Mouse (Mus musculus) layer of hippocampus, postnatal 10 days (tissue): ENCODE measurements around the gene Gsk3a. TPM values are rescaled to one million over a fixed set of nuclear protein-coding genes. Genes with fewer than 3 reads are reported as not detected.

Source experiments
- DNase-seq, 2 experiments: peaks; one replicate each; pipeline ENCODE4 v3.0.0; 2021; ENCODE audit warnings: low spot score in 2 of 2
- total RNA-seq, 2 experiments: library from RNA; stranded (reverse); gene quantifications; 2 replicates each; pipeline ENCODE4 v1.2.3; 2021

Gene Gsk3a
- total RNA-seq, 2 experiments from 2014 or later = 162 to 187 TPM

DNA sequence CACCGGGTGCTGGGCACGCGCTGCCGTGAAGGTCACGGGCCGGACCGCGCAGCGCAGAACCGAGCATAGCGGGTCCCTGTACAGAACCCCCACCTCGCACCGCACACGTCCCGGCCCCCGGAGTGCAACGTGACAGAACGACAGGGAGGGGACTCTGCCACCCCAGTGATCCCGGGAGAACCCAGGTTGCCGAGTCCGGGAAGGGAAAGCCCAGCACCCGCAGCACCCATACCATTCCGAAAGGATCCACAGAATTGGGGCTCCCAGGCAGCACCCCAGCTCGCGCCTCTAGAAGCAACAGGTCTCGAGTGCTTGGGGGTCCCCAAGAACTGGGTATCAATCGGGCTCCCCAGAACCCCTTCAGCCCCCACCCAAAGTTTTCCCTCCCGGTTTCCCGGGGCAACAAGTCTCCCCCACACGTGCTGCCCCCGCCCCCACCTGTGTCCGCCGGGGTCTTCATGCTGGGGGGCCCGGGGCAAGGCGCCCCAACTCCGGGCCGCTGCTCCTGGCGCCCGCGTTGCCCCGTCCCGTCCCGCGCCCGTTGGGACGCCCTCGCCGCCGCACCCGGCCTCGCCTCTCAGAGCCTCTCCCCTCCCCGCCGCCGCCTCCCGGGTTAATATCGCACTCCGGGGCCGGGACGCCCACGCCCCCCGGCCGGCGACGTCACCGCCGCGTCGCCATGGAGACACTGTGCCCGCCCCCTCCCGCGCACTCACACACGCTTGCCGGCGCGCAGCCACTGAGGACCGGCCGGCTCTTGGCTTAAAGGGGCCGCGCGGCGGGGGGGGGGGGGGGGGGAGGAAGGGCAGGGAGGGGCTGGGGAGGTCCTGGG lies 12.7 kb upstream of the Gsk3a start, which contains the start of gene Erf:
Gene Erf, minus strand, starts transcription at position 621 of the 832 bp plus-strand sequence.
- peak; percentile 95 to 97 for DNase-seq

- DNase-seq = peak; percentile 75 to 79
These were observed 11.9 kb upstream of the Gsk3a start for GRCm38 (mm10) chr7:25249314-25250140.

- DNase-seq = no peak
These were observed 11.2 kb upstream of the Gsk3a start for GRCm38 (mm10) chr7:25248846-25249313.

DNA sequence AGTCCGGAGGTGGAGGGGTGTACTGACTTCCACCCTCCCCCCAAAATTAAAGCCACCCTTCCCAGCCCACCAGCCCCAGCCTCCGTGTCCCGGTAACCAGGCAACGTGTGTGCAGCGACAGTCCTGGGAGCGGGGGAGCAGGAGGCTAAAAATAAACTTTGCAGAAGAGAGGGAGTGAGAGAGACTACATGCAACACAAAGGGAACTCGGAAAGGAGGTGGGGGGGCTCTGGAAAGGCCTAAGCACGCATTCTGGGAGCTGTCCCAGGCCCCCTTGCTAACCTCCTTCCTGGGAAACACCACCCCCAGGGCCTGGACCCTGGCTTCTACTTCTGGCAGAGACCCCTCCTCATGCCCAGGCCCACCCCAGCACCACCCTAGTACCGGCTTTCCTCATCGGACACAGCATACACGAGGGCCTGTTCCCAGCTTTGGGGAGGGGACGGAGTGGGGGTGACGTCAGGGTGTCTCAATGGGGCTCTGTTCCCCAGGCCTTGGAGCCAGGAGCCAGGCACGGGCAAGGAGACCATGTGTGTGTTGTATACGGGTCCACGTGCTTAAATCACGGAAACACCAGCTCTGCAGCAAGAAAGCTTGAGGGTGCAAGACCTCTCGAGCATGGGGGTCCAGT lies 10.5 kb upstream of the Gsk3a start:
- peak; percentile 78 to 81 for DNase-seq

GRCm38 (mm10) chr7:25247498-25247897 lies 9.8 kb upstream of the Gsk3a start:
- peak in 1 of 2 experiments; percentile 32 for DNase-seq

GRCm38 (mm10) chr7:25246759-25247137 lies 9.1 kb upstream of the Gsk3a start:
- DNase-seq = no peak

DNA sequence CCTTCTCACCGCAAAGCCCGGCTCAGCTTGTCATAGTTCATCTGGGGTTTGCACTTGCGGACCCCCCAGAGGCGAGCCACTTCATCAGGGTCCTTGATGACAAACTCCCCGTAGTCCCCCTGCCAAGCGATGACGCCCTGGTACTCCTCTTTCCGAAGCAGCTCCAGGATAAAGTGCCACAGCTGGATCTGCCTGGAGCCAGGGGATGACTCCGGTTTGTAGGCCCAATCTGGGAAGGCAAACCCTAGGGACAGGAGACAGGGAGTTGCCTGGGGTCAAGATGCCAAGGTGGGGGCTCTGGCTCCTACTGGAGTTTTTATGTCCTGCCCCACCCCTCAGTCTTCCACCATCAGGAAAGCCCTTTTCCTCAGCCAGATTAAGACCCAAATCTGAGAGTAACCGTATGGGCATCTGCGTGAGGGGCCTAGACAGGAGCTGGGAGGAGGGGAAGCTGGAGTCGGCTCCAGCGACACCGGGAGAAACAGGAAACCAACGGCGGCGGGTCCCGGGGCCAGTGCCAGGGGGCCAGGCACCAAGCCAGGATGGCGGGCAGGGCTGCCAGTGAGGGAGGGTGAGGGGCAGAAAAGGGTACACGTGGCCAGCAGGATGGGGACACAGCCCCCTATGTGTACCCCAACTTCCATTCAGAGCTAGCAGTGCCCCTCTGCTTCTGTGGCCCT lies 8.6 kb upstream of the Gsk3a start:
- DNase-seq = peak; percentile 88 to 91

DNA sequence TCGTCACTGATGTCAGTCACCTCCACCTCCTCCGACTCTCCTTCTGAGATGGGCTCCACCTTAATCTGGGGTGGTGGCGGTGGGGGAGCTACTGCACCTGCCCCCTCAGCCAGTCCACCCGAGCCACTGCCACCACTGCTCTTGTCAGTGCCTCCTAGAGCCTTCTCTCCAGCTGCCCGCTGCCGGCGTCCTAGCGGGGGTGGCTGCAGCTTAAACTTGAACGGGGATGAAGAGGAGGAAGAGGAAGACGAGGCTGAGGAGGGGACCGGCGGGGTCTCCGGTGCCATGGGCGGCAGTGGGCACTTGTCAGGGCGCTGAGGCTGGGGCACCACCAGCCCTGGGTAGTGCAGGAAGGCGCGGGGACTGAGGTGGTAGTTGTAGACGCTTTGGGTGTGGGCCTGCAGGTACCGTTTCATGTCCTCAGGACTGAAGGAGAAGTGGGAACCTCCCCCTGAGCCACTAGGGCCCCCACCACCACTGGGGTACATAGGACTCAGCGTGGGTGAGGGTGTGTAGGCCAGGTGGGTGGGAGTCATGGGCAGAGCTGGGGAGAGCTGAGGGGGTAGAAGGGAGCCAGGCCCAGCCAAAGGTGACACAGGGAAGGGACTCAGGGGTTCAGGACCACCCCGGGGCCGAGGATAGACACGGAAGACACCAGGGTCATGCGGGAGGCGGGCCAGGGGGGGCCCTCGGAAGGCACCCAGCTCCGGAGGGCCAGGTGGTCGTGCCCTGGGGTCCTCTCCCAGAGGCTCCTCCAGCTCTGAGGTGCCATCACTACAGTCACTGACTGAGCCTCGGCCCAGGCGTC lies 7.1 kb upstream of the Gsk3a start:
- no peak for DNase-seq

GRCm38 (mm10) chr7:25243361-25243760 lies 5.7 kb upstream of the Gsk3a start:
- DNase-seq = no peak

GRCm38 (mm10) chr7:25241062-25241461 lies 3.4 kb upstream of the Gsk3a start:
- DNase-seq = peak; percentile 72 to 77

- no peak for DNase-seq
These were observed 3.0 kb upstream of the Gsk3a start for GRCm38 (mm10) chr7:25240631-25241030.

DNA sequence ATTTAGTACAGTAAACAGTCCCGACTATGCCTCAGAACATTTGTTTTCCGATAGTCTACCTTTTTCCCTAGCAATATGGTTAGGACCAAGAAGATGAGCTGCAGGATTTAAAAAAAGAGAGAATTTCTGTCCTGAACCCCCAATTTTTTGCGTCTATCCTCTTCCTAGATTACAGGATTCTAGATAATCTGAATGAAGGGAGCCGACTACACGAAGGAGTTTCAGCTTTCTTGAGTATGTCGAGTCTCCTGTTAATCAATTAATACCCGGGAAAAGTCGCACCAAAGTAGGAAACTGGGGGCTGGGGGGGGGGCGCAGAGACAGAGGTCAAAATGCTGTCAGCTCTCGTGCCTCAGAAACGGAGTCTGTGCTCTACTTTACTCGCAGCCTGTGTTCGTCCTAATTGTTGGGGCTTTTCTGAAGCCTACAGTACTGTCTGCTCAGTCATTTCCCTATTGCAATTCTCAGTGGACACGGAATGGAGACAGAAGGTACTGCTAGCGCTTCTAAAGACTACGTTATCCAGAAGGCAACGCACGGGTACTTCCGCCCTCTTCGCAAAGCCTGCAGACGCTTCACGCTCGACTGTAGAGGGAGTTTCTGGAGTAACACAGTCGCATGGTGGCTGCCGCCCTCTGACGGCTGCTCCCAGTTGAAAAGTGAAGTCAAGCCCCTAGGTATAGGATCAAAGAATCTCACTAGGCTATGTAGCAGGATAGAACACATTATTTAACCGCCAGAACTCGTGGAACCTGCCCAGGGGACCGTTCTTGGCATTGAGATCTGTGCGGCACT lies 1.4 kb upstream of the Gsk3a start:
- DNase-seq = peak; percentile 75 to 84

DNA sequence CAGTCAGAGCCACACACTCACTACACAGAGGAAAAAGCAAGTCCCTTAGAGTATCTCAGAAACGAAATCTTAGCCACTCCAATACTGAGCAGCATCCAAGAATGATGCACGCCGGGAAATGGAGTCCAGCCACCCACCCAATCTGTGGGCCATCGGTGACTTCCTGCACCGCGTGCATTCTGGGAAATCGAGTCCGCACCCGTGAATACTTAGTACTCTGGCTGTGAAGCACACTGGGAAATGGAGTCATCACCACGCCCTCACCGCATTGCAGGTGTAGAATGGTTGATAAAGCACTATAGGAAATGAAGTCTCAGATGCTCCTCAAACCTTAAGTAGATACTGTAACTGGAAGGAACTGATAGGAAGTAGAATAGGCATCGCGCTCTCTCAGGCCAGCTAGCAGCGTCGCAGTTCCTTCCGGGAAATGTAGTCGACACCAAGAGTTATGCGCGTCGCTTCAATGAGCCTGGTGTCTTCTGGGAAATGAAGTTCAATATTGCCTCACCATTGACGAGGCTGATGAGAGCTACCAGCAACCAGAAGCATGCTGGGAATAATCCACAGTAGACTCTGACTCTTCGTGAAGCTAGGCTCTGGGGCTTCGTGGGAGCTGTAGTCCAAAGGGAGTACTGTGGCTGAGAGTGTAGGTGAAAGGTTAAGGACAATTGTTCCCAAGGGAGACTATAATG lies 510 bp upstream of the Gsk3a start:
- DNase-seq = peak; percentile 89 to 92

DNA sequence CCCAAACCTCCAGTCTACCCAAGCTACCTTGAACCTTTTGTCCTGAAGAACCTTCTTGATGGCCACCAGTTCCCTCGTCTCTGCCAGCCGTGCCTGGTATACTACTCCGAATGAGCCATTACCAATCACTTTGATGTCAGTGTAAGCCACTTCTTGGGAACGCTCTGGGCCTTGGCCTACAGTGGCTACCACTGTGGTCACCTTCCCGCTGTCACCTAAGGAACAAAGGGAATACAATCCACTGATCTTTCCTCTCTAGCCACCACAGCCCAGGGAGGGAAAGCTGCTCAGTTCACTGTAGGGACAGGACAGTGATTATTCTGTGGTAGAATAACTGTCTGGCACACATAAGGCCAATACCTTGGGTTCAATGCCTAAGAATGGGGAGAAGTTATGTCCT lies 2.1 kb downstream of the Gsk3a start:
- DNase-seq = no peak

GRCm38 (mm10) chr7:25233061-25233460 lies 4.6 kb downstream of the Gsk3a start:
- no peak for DNase-seq

GRCm38 (mm10) chr7:25232101-25232648 lies 5.5 kb downstream of the Gsk3a start:
- no peak for DNase-seq

- peak in 1 of 2 experiments; percentile 3 for DNase-seq
These were observed 6.9 kb downstream of the Gsk3a start for GRCm38 (mm10) chr7:25230690-25231285.
